Mouse (Mus musculus) heart, embryonic 13.5 days (tissue): ENCODE data around the gene Ism2. TPM values are rescaled to one million over a fixed set of nuclear protein-coding genes. Genes with fewer than 3 reads are reported as not detected.

Source experiments
- ATAC-seq: fragments of 200-750 bp; cut with Nextera tagmentation; 2 replicates; pipeline ENCODE4 v1.8.0; 2017; ENCODE audit warnings: moderate TSS enrichment; ENCODE audit not compliant: insufficient number of reproducible peaks, low FRiP score, low TSS enrichment; ENCODE audit errors: extremely low read depth
- H3K27ac ChIP-seq: fragments of 300-500 bp; sonication (generic); replicated peaks from 2 replicates; pipeline ENCODE4 v1.5.1; 2015; ENCODE audit warnings: moderate library complexity, mild to moderate bottlenecking, inconsistent platforms
- H3K27me3 ChIP-seq: fragments of 300-500 bp; sonication (generic); replicated peaks from 2 replicates; pipeline ENCODE4 v1.6.1; 2015; ENCODE audit warnings: mild to moderate bottlenecking, inconsistent platforms
- H3K36me3 ChIP-seq: fragments of 300-500 bp; sonication (generic); 2 replicates; pipeline ENCODE4 v1.6.1; 2015; ENCODE audit warnings: mild to moderate bottlenecking, inconsistent platforms
- H3K4me1 ChIP-seq: fragments of 300-500 bp; sonication (generic); 2 replicates; pipeline ENCODE4 v1.6.1; 2015; ENCODE audit warnings: inconsistent platforms
- H3K4me2 ChIP-seq: fragments of 300-500 bp; sonication (generic); 2 replicates; pipeline ENCODE4 v1.6.1; 2015; ENCODE audit warnings: inconsistent platforms, mild to moderate bottlenecking, moderate library complexity
- H3K4me3 ChIP-seq: fragments of 300-500 bp; sonication (generic); 2 replicates; pipeline ENCODE4 v1.5.1; 2015; ENCODE audit warnings: moderate library complexity, mild to moderate bottlenecking, inconsistent platforms
- H3K9ac ChIP-seq: fragments of 300-500 bp; sonication (generic); 2 replicates; pipeline ENCODE4 v1.6.1; 2015; ENCODE audit warnings: inconsistent platforms, mild to moderate bottlenecking, moderate library complexity
- H3K9me3 ChIP-seq: fragments of 300-500 bp; sonication (generic); 2 replicates; pipeline ENCODE4 v1.6.1; 2016; ENCODE audit warnings: inconsistent platforms
- WGBS: fragments of 180-500 bp; shearing (Covaris S2); methylation state at CpG from one replicate; pipeline ENCODE4 v1.1.7; 2015; ENCODE audit warnings: mixed read lengths; 5-methylcytosine and 5-hydroxymethylcytosine counted together
- polyA plus RNA-seq: library from polyadenylated mRNA; unstranded; fragments of >200 nt; fragmentation: Nextera tagmentation; extraction: Ambion mirVana; gene quantifications from 2 replicates; pipeline ENCODE4 v1.2.1, GENCODE M21; 2015

The Ism2 gene
- polyA plus RNA-seq, 1 experiment from 2014 or later = 0.90 TPM

DNA sequence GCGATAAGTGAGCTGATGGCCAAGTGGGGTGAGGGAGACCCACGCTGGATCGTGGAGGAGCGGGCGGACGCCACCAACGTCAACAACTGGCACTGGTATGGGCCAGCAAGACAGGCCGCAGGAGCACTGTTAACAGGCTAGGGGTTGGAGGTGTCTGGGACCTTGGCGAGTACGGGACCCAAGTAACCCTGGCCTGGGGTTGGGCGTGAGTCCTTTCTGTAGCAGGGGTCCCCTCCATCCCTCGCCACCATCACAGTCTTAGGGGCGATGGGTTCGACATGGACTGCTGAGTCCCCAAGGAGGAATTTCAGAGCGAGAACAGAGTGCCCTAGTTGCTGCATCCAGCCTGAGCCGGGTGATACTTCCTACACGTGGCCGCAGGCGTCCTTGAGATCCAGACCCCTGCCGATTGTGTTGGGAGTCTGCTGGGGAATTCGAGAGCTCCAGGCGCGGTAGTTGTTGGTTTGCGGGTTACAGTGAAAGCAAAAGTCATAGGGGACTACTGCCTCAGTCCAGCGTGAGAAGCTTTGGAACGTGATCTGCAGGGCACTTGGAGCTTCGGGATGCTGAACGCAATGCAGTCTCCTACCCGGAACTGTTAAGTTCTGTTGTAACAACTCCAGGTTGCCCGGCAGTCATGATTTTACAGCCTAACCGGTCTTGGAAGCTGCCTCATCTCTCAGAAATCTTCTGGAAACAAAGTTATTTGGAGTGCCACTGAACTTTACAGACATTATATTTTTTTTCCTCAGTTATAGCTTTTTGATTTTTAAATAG is 32.5 kb downstream of the Ism2 start:
- H3K27me3 ChIP-seq = no peaks in the 10 kb centered on the region
- ATAC-seq = no peak
- H3K36me3 ChIP-seq = peaks cover 58% of the 10 kb centered on the region
- H3K27ac ChIP-seq = peak overlapping the region; percentile 96
- peak overlapping the region; percentile 72 for H3K4me3 ChIP-seq
- H3K4me1 ChIP-seq = peaks cover 27% of the 10 kb centered on the region
- H3K9ac ChIP-seq = peak overlapping the region; percentile 96
- WGBS = under 1% methylated on average over 31 of the region's 31 CpGs
- no peaks in the 10 kb centered on the region for H3K9me3 ChIP-seq
- peak overlapping the region; percentile 86 for H3K4me2 ChIP-seq

GRCm38 (mm10) chr12:87266108-87266826 is 33.2 kb downstream of the Ism2 start, which contains the start of the genes Vipas39 and Ahsa1:
Gene Vipas39 (minus strand): TSS chr12:87266256.
Gene Ahsa1 (plus strand): TSS chr12:87266479.
- Histone ChIP-seq H3K9ac (peak within 1 kb of the TSS; percentile 96), H3K9me3 (no peaks in the 10 kb centered on the region), H3K36me3 (peaks cover 58% of the 10 kb centered on the region), H3K4me3 (peak within 1 kb of the TSS; percentile 72), H3K27ac (peak within 1 kb of the TSS; percentile 96), H3K4me1 (peaks cover 27% of the 10 kb centered on the region), H3K27me3 (no peaks in the 10 kb centered on the region), H3K4me2 (peak within 1 kb of the TSS; percentile 86)
- peak; percentile 96 for ATAC-seq
- under 1% methylated on average over 31 of the region's 31 CpGs for WGBS

DNA sequence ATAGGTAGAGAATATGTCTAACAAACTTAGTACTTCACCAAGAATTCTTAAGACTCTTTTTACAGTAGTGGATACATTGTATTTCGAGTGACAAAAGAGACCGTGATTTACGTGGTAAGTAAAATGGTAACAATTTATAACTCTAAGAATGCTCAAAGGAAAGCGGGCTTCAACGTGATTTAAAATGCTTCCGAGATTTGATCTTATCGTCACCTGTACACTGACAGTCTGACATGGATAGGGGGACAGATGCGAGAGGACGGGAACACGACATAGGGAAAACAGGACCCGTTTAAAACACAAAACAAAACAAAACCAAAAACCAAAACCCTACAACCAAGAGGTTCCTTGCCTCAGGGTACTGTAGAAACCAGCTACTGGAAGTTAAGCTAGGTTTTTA is 34.1 kb downstream of the Ism2 start:
- WGBS = 13% methylated on average over 11 of the region's 11 CpGs
- H3K4me3 ChIP-seq = peak overlapping the region; percentile 72
- H3K4me2 ChIP-seq = peak overlapping the region; percentile 83
- H3K9ac ChIP-seq = peak overlapping the region; percentile 87
- H3K4me1 ChIP-seq = peaks cover 27% of the 10 kb centered on the region
- peak overlapping the region; percentile 96 for H3K27ac ChIP-seq
- H3K9me3 ChIP-seq = no peaks in the 10 kb centered on the region
- ATAC-seq = no peak
- H3K36me3 ChIP-seq = peaks cover 58% of the 10 kb centered on the region
- H3K27me3 ChIP-seq = no peaks in the 10 kb centered on the region

GRCm38 (mm10) chr12:87260562-87260961 is 38.9 kb downstream of the Ism2 start:
- H3K36me3 ChIP-seq = peaks cover 83% of the 10 kb centered on the region
- WGBS = 96% methylated on average over 8 of the region's 8 CpGs
- no peak overlapping the region for H3K9ac ChIP-seq
- no peaks in the 10 kb centered on the region for H3K27me3 ChIP-seq
- ATAC-seq = no peak
- no peak overlapping the region for H3K27ac ChIP-seq
- H3K4me1 ChIP-seq = peaks cover 13% of the 10 kb centered on the region
- no peak overlapping the region for H3K4me2 ChIP-seq
- H3K9me3 ChIP-seq = no peaks in the 10 kb centered on the region
- H3K4me3 ChIP-seq = no peak overlapping the region

GRCm38 (mm10) chr12:87256629-87257028 is 42.9 kb downstream of the Ism2 start:
- Histone ChIP-seq H3K27me3 (no peaks in the 10 kb centered on the region), H3K36me3 (peaks cover 98% of the 10 kb centered on the region), H3K4me1 (no peaks in the 10 kb centered on the region), H3K9ac (no peak overlapping the region), H3K27ac (no peak overlapping the region), H3K4me2 (no peak overlapping the region), H3K4me3 (no peak overlapping the region), H3K9me3 (no peaks in the 10 kb centered on the region)
- ATAC-seq = no peak
- 83% methylated on average over 5 of the region's 5 CpGs for WGBS

- Histone ChIP-seq H3K27me3 (no peaks in the 10 kb centered on the region), H3K27ac (no peak overlapping the region), H3K4me3 (no peak overlapping the region), H3K4me1 (no peaks in the 10 kb centered on the region), H3K36me3 (peaks cover 99% of the 10 kb centered on the region), H3K4me2 (no peak overlapping the region), H3K9me3 (no peaks in the 10 kb centered on the region), H3K9ac (no peak overlapping the region)
- WGBS = 90% methylated on average over 6 of the region's 6 CpGs
- ATAC-seq = no peak
Measured at GRCm38 (mm10) chr12:87253878-87254277, 45.6 kb downstream of the Ism2 start.

DNA sequence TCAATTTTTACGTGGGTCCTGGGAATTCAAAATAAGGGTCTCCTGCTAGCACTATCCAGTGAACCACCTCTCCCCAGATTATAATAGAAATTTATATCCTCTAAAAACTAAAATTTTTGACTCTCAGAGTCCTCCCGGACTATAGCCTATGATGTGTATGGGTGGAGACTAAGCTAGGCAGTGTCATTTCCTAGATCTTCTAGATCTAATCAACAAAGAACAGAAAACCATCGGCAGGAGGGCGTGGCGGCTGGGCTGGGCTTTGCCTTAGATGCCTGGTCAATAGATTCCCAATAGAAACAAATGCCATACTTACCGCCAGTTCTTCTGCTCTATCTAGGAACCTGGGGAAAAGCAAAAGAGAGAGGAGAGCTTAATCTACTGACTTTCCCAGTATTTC is 49.3 kb downstream of the Ism2 start:
- Histone ChIP-seq H3K4me2 (no peak overlapping the region), H3K9ac (no peak overlapping the region), H3K9me3 (no peaks in the 10 kb centered on the region), H3K36me3 (peaks cover 94% of the 10 kb centered on the region), H3K27ac (no peak overlapping the region), H3K4me3 (no peak overlapping the region), H3K4me1 (no peaks in the 10 kb centered on the region), H3K27me3 (no peaks in the 10 kb centered on the region)
- no peak for ATAC-seq
- WGBS = 85% methylated on average over 6 of the region's 6 CpGs

- Histone ChIP-seq H3K9me3 (no peaks in the 10 kb centered on the region), H3K4me1 (peaks cover 18% of the 10 kb centered on the region), H3K27me3 (no peaks in the 10 kb centered on the region), H3K27ac (peak within 1 kb of the TSS; percentile 46), H3K9ac (0 out of 2 replicates have a peak within 1 kb of the TSS, but pooled peaks have one; percentile 28), H3K36me3 (peaks cover 58% of the 10 kb centered on the region), H3K4me2 (no peak within 1 kb of the TSS), H3K4me3 (no peak within 1 kb of the TSS)
- no peak for ATAC-seq
- WGBS = 33% methylated on average over 1 of the region's 1 CpGs
Measured at GRCm38 (mm10) chr12:87238632-87239031, 60.9 kb downstream of the Ism2 start, which contains the start of gene Noxred1. Gene Noxred1 (minus strand): TSS chr12:87238732.

DNA sequence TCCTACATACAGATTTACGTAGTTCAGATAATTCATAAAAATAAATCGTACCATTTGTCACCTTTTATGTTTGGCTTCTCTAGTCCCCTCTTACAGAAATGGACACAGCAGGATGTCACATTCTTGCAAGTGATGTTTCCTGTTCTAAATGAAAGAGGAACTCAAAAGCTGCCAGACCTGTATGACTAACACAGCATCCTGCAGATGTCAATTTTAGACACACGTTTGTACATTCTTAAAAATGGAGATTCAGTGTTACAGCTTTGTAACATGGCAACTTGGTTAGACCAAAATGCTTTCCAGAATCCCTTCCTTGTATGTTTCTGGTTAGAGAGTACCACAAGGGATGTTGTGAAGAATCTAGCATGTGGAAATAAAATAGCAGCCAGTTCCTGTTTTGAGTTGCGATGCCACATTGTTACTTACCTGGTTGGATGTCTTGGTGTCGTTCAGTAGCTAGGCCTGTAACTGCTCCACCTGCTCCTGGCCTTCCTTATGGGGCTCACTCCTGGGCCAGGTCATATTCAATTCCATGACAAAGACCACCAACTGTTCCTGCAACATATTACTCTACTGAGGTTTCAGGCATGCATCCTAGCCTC is 62.5 kb downstream of the Ism2 start:
- no peak overlapping the region for H3K4me3 ChIP-seq
- 83% methylated on average over 5 of the region's 5 CpGs for WGBS

DNA sequence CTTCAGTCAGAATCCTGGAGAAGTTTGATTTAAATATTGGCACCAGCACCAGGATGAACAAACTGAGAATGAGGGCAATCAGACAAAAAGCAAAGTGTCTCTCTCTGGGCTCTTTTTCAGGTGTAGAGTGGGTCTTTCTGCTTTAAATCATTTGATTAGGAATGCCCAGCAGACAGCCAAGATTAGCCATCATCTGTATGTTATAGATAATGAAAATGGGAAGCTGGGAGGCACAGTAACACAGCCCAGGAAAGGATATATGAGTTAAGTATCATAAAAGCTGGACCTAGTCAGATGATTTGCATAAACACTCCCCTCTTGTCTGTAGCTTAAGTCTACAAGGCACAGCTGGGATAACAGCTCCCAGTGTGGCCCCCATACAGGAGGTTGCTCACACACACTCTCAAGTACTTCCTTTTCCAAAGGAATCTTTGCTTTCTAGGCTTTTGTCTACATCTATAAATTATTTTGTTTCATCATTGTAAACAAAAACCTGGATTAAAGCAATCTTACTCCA is 69.1 kb downstream of the Ism2 start:
- Histone ChIP-seq H3K27me3 (no peaks in the 10 kb centered on the region), H3K4me3 (no peak overlapping the region), H3K9ac (no peak overlapping the region), H3K4me1 (peaks cover 4% of the 10 kb centered on the region), H3K4me2 (no peak overlapping the region), H3K36me3 (no peaks in the 10 kb centered on the region), H3K9me3 (no peaks in the 10 kb centered on the region), H3K27ac (no peak overlapping the region)
- ATAC-seq = no peak

More for the DNA sequence above, 62.5 kb downstream of the Ism2 start:
- Histone ChIP-seq H3K4me2 (no peak overlapping the region), H3K9ac (no peak overlapping the region), H3K36me3 (peaks cover 44% of the 10 kb centered on the region), H3K27ac (no peak overlapping the region), H3K27me3 (no peaks in the 10 kb centered on the region), H3K9me3 (no peaks in the 10 kb centered on the region), H3K4me1 (peaks cover 18% of the 10 kb centered on the region)
- no peak for ATAC-seq

DNA sequence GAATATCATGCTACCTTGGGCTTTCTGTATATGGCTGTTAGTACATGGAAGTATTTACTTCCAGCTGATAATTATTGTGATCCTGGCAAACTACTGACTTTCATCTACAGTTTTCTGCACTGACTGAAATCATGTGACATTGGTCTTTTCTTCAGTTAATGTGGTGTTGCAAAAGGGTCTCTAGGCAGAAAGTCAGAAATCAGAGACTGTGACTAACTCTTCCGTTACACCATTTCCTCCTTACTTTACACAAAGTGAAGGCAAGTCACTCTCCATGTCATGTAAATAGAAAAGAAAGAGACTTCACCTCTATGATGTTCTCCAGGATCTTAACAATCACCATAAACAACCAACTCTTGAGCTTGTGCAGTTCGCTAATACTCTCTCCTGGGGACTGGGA is 69.9 kb downstream of the Ism2 start:
- no peak overlapping the region for H3K4me2 ChIP-seq
- 81% methylated on average over 2 of the region's 2 CpGs for WGBS
- H3K4me3 ChIP-seq = no peak overlapping the region
- no peaks in the 10 kb centered on the region for H3K27me3 ChIP-seq
- ATAC-seq = no peak
- H3K36me3 ChIP-seq = no peaks in the 10 kb centered on the region
- peaks cover 10% of the 10 kb centered on the region for H3K4me1 ChIP-seq
- no peak overlapping the region for H3K27ac ChIP-seq
- H3K9me3 ChIP-seq = no peaks in the 10 kb centered on the region
- H3K9ac ChIP-seq = no peak overlapping the region
